Mouse (Mus musculus) frontal cortex, postnatal 14 days (tissue): ENCODE measurements around the gene Rtn1.
A peak's percentile ranks its signal among the peaks of the same experiment; 100 is the strongest.

Experiments used
- DNase-seq, 2 experiments: peaks; one replicate each; pipeline ENCODE4 v3.0.0; 2022; ENCODE audit warnings: low spot score in 2 of 2

The Rtn1 gene

GRCm38 (mm10) chr12:72408954-72409353 lies at the start of gene Rtn1:
Gene Rtn1 (minus strand): TSS chr12:72409054.
- no peak for DNase-seq

- no peak for DNase-seq
Measured at GRCm38 (mm10) chr12:72453941-72454340, 45.1 kb upstream of the Rtn1 start.

- peak in 1 of 2 experiments; percentile 25 for DNase-seq
Measured at GRCm38 (mm10) chr12:72441839-72442576, 33.2 kb upstream of the Rtn1 start, which contains the start of gene Lrrc9. Gene Lrrc9 (plus strand): TSS chr12:72441866.

- no peak for DNase-seq
Measured at GRCm38 (mm10) chr12:72438961-72439480, 30.2 kb upstream of the Rtn1 start.

GRCm38 (mm10) chr12:72437676-72438341 lies 29.0 kb upstream of the Rtn1 start:
- DNase-seq, result no peak

GRCm38 (mm10) chr12:72433241-72433865 lies 24.5 kb upstream of the Rtn1 start:
- no peak for DNase-seq

GRCm38 (mm10) chr12:72432209-72432608 lies 23.4 kb upstream of the Rtn1 start:
- no peak for DNase-seq

- peak; percentile 75 to 77 for DNase-seq
Measured at GRCm38 (mm10) chr12:72427722-72428126, 18.9 kb upstream of the Rtn1 start.

GRCm38 (mm10) chr12:72422681-72423080 lies 13.8 kb upstream of the Rtn1 start:
- DNase-seq, result no peak

- DNase-seq, result no peak
Measured at GRCm38 (mm10) chr12:72417762-72418161, 8.9 kb upstream of the Rtn1 start.

- DNase-seq, result peak; percentile 45 to 64
Measured at GRCm38 (mm10) chr12:72408111-72408891, 553 bp downstream of the Rtn1 start.

GRCm38 (mm10) chr12:72407721-72408110 lies 1.1 kb downstream of the Rtn1 start:
- DNase-seq, result peak in 1 of 2 experiments; percentile 21

GRCm38 (mm10) chr12:72407146-72407545 lies 1.7 kb downstream of the Rtn1 start:
- DNase-seq, result no peak

- no peak for DNase-seq
Measured at GRCm38 (mm10) chr12:72405031-72405430, 3.8 kb downstream of the Rtn1 start.

- no peak for DNase-seq
Measured at GRCm38 (mm10) chr12:72393046-72393805, 15.6 kb downstream of the Rtn1 start.

GRCm38 (mm10) chr12:72390346-72390745 lies 18.5 kb downstream of the Rtn1 start:
- no peak for DNase-seq

- no peak for DNase-seq
Measured at GRCm38 (mm10) chr12:72389377-72390103, 19.3 kb downstream of the Rtn1 start.

GRCm38 (mm10) chr12:72388835-72389234 lies 20.0 kb downstream of the Rtn1 start:
- no peak for DNase-seq

GRCm38 (mm10) chr12:72388135-72388534 lies 20.7 kb downstream of the Rtn1 start:
- no peak for DNase-seq

- DNase-seq, result no peak
Measured at GRCm38 (mm10) chr12:72376309-72376708, 32.5 kb downstream of the Rtn1 start.
